Mouse (Mus musculus) cerebellum, adult 9-10 months (tissue): ENCODE measurements around the gene Slc16a11.

Source experiments
- DNase-seq: peaks from one replicate; pipeline ENCODE4 v3.0.0; 2022

Gene Slc16a11

GRCm38 (mm10) chr11:70265252-70265651 lies 52.7 kb downstream of the Slc16a11 start:
- no peak for DNase-seq

GRCm38 (mm10) chr11:70265819-70266218 lies 53.3 kb downstream of the Slc16a11 start:
- no peak for DNase-seq
